ENCODE assay signal across 8 mouse cellular contexts in the genomic region with DNA sequence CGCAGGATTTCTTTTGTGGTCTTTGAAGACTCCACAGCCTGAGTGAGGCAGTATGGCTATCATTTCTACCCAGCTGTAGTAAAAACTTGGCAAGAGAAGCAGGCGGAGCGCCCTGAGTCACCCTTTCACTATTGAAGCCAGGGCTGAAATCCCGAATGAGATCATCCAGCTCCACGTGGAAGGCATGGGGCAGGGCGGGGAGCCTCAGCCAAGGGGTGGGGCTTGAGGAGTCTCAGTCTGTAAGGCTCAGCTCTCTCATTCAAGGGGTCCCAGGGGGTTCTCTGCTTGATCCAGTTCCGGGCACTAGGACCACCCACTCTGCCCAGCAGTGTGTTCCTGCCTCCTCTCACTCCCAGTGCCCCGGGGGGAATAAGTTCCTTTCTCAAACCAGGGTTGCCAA. TPM values are rescaled to one million over a fixed set of nuclear protein-coding genes. Genes with fewer than 3 reads are reported as not detected.
DNase-seq lines count a peak whose midpoint lies in the region; ATAC-seq and TF ChIP-seq lines count a peak whose summit lies in the region.

No protein-coding gene starts in this region.

- H3K9ac ChIP-seq in forebrain, embryonic 11.5 days (ENCODE audit: low read length), result peak overlapping the region; percentile 66; the same call in 1 of the 2 replicates
- peak overlapping the region; percentile 98 for H3K9ac ChIP-seq in heart, embryonic 12.5 days
- peak overlapping the region; percentile 89 for H3K9ac ChIP-seq in kidney, embryonic 16.5 days (replicated peaks; ENCODE audit: low read length)
- H3K9ac ChIP-seq in limb, embryonic 13.5 days, result peak overlapping the region; percentile 94
- H3K9ac ChIP-seq in midbrain, embryonic 13.5 days (replicated peaks), result peak overlapping the region; percentile 71; the same call in 1 of the 2 replicates
- H3K9ac ChIP-seq in stomach, postnatal 0 days (ENCODE audit: low read length), result peak overlapping the region; percentile 87

- no peak for DNase-seq in spleen, adult 2 months (ENCODE audit: low read depth in 1 of 2, low spot score in 2 of 2)
- DNase-seq in spleen, postnatal 4 days (ENCODE audit: low spot score in 2 of 2), result no peak
- peak; percentile 90 for DNase-seq in forebrain, embryonic 11.5 days (ENCODE audit: low spot score)
- DNase-seq in stomach, postnatal 0 days (ENCODE audit: low spot score), result peak; percentile 93

- H3K36me3 ChIP-seq in spleen, adult 2 months (ENCODE audit: control insufficient read depth, insufficient read depth, low read length), result no peaks in the 10 kb centered on the region
- H3K36me3 ChIP-seq in forebrain, embryonic 11.5 days (ENCODE audit: control insufficient read depth, insufficient read depth, low read length), result no peaks in the 10 kb centered on the region; the same call in 1 of the 2 replicates
- H3K36me3 ChIP-seq in heart, embryonic 12.5 days, result peaks cover 43% of the 10 kb centered on the region
- peaks cover 42% of the 10 kb centered on the region for H3K36me3 ChIP-seq in kidney, embryonic 16.5 days (ENCODE audit: insufficient read depth, low read length)
- peaks cover 45% of the 10 kb centered on the region for H3K36me3 ChIP-seq in limb, embryonic 13.5 days
- H3K36me3 ChIP-seq in midbrain, embryonic 13.5 days, result peaks cover 17% of the 10 kb centered on the region; the same call in 1 of the 2 replicates
- peaks cover 28% of the 10 kb centered on the region for H3K36me3 ChIP-seq in stomach, postnatal 0 days (ENCODE audit: control insufficient read depth, insufficient read depth, low read length)

- no peak overlapping the region; the same call in 1 of the 2 replicates for H3K27ac ChIP-seq in spleen, adult 2 months (ENCODE audit: insufficient read depth, low read length)
- peak overlapping the region; percentile 25 for H3K27ac ChIP-seq in forebrain, embryonic 11.5 days (ENCODE audit: low read depth, low read length)
- peak overlapping the region; percentile 97 for H3K27ac ChIP-seq in heart, embryonic 12.5 days (ENCODE audit: poor library complexity, severe bottlenecking)
- peak overlapping the region; percentile 90 for H3K27ac ChIP-seq in kidney, embryonic 16.5 days (ENCODE audit: low read length)
- H3K27ac ChIP-seq in limb, embryonic 13.5 days, result peak overlapping the region; percentile 95
- H3K27ac ChIP-seq in midbrain, embryonic 13.5 days, result peak overlapping the region; percentile 35; the same call in 1 of the 2 replicates
- peak overlapping the region; percentile 94 for H3K27ac ChIP-seq in stomach, postnatal 0 days (replicated peaks)

- WGBS in spleen, adult 2 months, result 11% methylated on average over 8 of the region's 8 CpGs
- 3% methylated on average over 8 of the region's 8 CpGs for WGBS in forebrain, embryonic 11.5 days
- WGBS in heart, embryonic 12.5 days, result 5% methylated on average over 8 of the region's 8 CpGs
- 3% methylated on average over 8 of the region's 8 CpGs for WGBS in kidney, embryonic 16.5 days
- 4% methylated on average over 8 of the region's 8 CpGs for WGBS in limb, embryonic 13.5 days
- 5% methylated on average over 8 of the region's 8 CpGs for WGBS in midbrain, embryonic 13.5 days
- under 1% methylated on average over 8 of the region's 8 CpGs for WGBS in stomach, postnatal 0 days

- H3K4me3 ChIP-seq in spleen, adult 2 months (ENCODE audit: extremely low read depth, insufficient read depth, insufficient read length), result peak overlapping the region; percentile 26; the same call in 1 of the 2 replicates
- H3K4me3 ChIP-seq in forebrain, embryonic 11.5 days (ENCODE audit: low read depth, low read length), result peak overlapping the region; percentile 58
- H3K4me3 ChIP-seq in heart, embryonic 12.5 days, result peak overlapping the region; percentile 91
- H3K4me3 ChIP-seq in kidney, embryonic 16.5 days (ENCODE audit: low read length), result peak overlapping the region; percentile 92
- H3K4me3 ChIP-seq in limb, embryonic 13.5 days, result peak overlapping the region; percentile 83
- H3K4me3 ChIP-seq in midbrain, embryonic 13.5 days (replicated peaks), result peak overlapping the region; percentile 58
- H3K4me3 ChIP-seq in stomach, postnatal 0 days (ENCODE audit: low read depth, low read length), result peak overlapping the region; percentile 79

- H3K27me3 ChIP-seq in spleen, adult 2 months (ENCODE audit: control insufficient read depth, insufficient read depth, low read length), result peaks cover 11% of the 10 kb centered on the region
- H3K27me3 ChIP-seq in forebrain, embryonic 11.5 days (ENCODE audit: control insufficient read depth, insufficient read depth, low read length), result no peaks in the 10 kb centered on the region
- no peaks in the 10 kb centered on the region for H3K27me3 ChIP-seq in heart, embryonic 12.5 days (replicated peaks)
- H3K27me3 ChIP-seq in kidney, embryonic 16.5 days (ENCODE audit: insufficient read depth, low read length), result no peaks in the 10 kb centered on the region
- no peaks in the 10 kb centered on the region for H3K27me3 ChIP-seq in limb, embryonic 13.5 days
- H3K27me3 ChIP-seq in midbrain, embryonic 13.5 days, result peaks cover 13% of the 10 kb centered on the region
- no peaks in the 10 kb centered on the region for H3K27me3 ChIP-seq in stomach, postnatal 0 days (ENCODE audit: control insufficient read depth, insufficient read depth, low read length)

- peak overlapping the region; percentile 93 for H3K4me2 ChIP-seq in forebrain, embryonic 11.5 days (ENCODE audit: low read depth, low read length, severe bottlenecking)
- peak overlapping the region; percentile 92 for H3K4me2 ChIP-seq in heart, embryonic 12.5 days
- H3K4me2 ChIP-seq in kidney, embryonic 16.5 days (replicated peaks; ENCODE audit: low read depth, low read length), result peak overlapping the region; percentile 51
- H3K4me2 ChIP-seq in limb, embryonic 13.5 days (replicated peaks), result peak overlapping the region; percentile 85
- H3K4me2 ChIP-seq in midbrain, embryonic 13.5 days (replicated peaks), result peak overlapping the region; percentile 100
- peak overlapping the region; percentile 87 for H3K4me2 ChIP-seq in stomach, postnatal 0 days (replicated peaks; ENCODE audit: low read depth)

- TF ChIP-seq CTCF in spleen, adult 2 months (IDR thresholded peaks at IDR 0.05; ENCODE audit: extremely low read depth, insufficient read depth, insufficient read length, insufficient replicate concordance), result no peak
- TF ChIP-seq CTCF in stomach, postnatal 0 days (IDR thresholded peaks at IDR 0.05; ENCODE audit: low read depth), result no peak

- H3K9me3 ChIP-seq in forebrain, embryonic 11.5 days (ENCODE audit: control insufficient read depth, low read length), result no peaks in the 10 kb centered on the region
- no peaks in the 10 kb centered on the region for H3K9me3 ChIP-seq in heart, embryonic 12.5 days (replicated peaks)
- H3K9me3 ChIP-seq in kidney, embryonic 16.5 days (ENCODE audit: low read length), result no peaks in the 10 kb centered on the region
- no peaks in the 10 kb centered on the region for H3K9me3 ChIP-seq in limb, embryonic 13.5 days
- no peaks in the 10 kb centered on the region for H3K9me3 ChIP-seq in midbrain, embryonic 13.5 days
- H3K9me3 ChIP-seq in stomach, postnatal 0 days (ENCODE audit: control insufficient read depth, low read length), result no peaks in the 10 kb centered on the region

- no peaks in the 10 kb centered on the region for H3K4me1 ChIP-seq in spleen, adult 2 months (ENCODE audit: control insufficient read depth, insufficient read depth, insufficient read length)
- H3K4me1 ChIP-seq in forebrain, embryonic 11.5 days (replicated peaks; ENCODE audit: control insufficient read depth, insufficient read depth, low read length), result peaks cover 5% of the 10 kb centered on the region; the same call in 1 of the 2 replicates
- peaks cover 30% of the 10 kb centered on the region for H3K4me1 ChIP-seq in heart, embryonic 12.5 days (replicated peaks)
- H3K4me1 ChIP-seq in kidney, embryonic 16.5 days (ENCODE audit: insufficient read depth, low read length), result peaks cover 11% of the 10 kb centered on the region
- H3K4me1 ChIP-seq in limb, embryonic 13.5 days, result peaks cover 32% of the 10 kb centered on the region
- H3K4me1 ChIP-seq in midbrain, embryonic 13.5 days (replicated peaks), result peaks cover 32% of the 10 kb centered on the region
- no peaks in the 10 kb centered on the region for H3K4me1 ChIP-seq in stomach, postnatal 0 days (replicated peaks; ENCODE audit: control insufficient read depth, insufficient read depth)

- no peak for TF ChIP-seq EP300 in stomach, postnatal 0 days (optimal IDR thresholded peaks at IDR 0.05)

- TF ChIP-seq POLR2A in spleen, adult 2 months (IDR thresholded peaks at IDR 0.05; ENCODE audit: low read depth, low read length), result no peak

- peak; percentile 82 for ATAC-seq in forebrain, embryonic 11.5 days (replicated peaks; ENCODE audit: low FRiP score)
- peak; percentile 70 for ATAC-seq in heart, embryonic 12.5 days (ENCODE audit: insufficient number of reproducible peaks, low FRiP score)
- ATAC-seq in kidney, embryonic 16.5 days (ENCODE audit: low FRiP score, low TSS enrichment), result peak; percentile 78
- peak; percentile 68 for ATAC-seq in limb, embryonic 13.5 days (ENCODE audit: low FRiP score, low read depth)
- ATAC-seq in midbrain, embryonic 13.5 days, result peak; percentile 87
- peak; percentile 94 for ATAC-seq in stomach, postnatal 0 days (ENCODE audit: low FRiP score, low TSS enrichment)

RNA-seq across cellular contexts. Expression of a gene that starts 2.2 kb away (rescaled TPM):
- polyA plus RNA-seq in spleen, adult 2 months (2012; rRNA removed), result 4.4 and 5.7 TPM in 2 replicates
- 11.9 and 13.2 TPM in 2 replicates for polyA plus RNA-seq in forebrain, embryonic 11.5 days (2014; fragmentation: Nextera tagmentation; extraction: Ambion mirVana)
- 89.3 and 89.7 TPM in 2 replicates for polyA plus RNA-seq in heart, embryonic 12.5 days (2016; fragmentation: Nextera tagmentation; extraction: Ambion mirVana)
- polyA plus RNA-seq in kidney, embryonic 16.5 days (2015; fragmentation: Nextera tagmentation; extraction: Ambion mirVana), result 116 and 125 TPM in 2 replicates
- polyA plus RNA-seq in limb, embryonic 13.5 days (2015; fragmentation: Nextera tagmentation; extraction: Ambion mirVana), result 53.6 TPM in 2 replicates
- 4.4 and 5.3 TPM in 2 replicates for polyA plus RNA-seq in midbrain, embryonic 13.5 days (2015; fragmentation: Nextera tagmentation; extraction: Ambion mirVana)
- 10.6 and 12.6 TPM in 2 replicates for polyA plus RNA-seq in stomach, postnatal 0 days (2015; fragmentation: Nextera tagmentation; extraction: Ambion mirVana)

Comparison
In these comparisons a context has a peak if more than half of its experiments do, and no peak if none do; other contexts are left out.
1. DNase-seq: peak in forebrain, embryonic 11.5 days (single experiment) and stomach, postnatal 0 days (single experiment); none in spleen, adult 2 months (0 of 2) and spleen, postnatal 4 days (0 of 2).
2. H3K4me3 ChIP-seq: peak in every context shown above with its lines; median percentile 92 in kidney, embryonic 16.5 days; 91 in heart, embryonic 12.5 days; 83 in limb, embryonic 13.5 days; 79 in stomach, postnatal 0 days; 58 in forebrain, embryonic 11.5 days; 58 in midbrain, embryonic 13.5 days; 26 in spleen, adult 2 months.
3. Peak in every context shown above with its lines, with median percentiles within 50 percentile points of each other: ATAC-seq, H3K4me2 ChIP-seq and H3K9ac ChIP-seq.